Mouse (Mus musculus) layer of hippocampus, adult 18-20 months (tissue): ENCODE measurements at regions not wholly inside any gene's neighbourhood (a gene's known extent, or its start where the extent isn't known, plus 50 kb on each side); places are given as distances from the start of the nearest gene placed in this dataset.
"Not testable (repeated sequence)": the region's sequence is repeated elsewhere in the genome, so short reads cannot be mapped to it uniquely, and the experiment has no call there.

Source experiments
- DNase-seq, 2 experiments: peaks; one replicate each; pipeline ENCODE4 v3.0.0; 2022; ENCODE audit warnings: low spot score in 2 of 2

DNA sequence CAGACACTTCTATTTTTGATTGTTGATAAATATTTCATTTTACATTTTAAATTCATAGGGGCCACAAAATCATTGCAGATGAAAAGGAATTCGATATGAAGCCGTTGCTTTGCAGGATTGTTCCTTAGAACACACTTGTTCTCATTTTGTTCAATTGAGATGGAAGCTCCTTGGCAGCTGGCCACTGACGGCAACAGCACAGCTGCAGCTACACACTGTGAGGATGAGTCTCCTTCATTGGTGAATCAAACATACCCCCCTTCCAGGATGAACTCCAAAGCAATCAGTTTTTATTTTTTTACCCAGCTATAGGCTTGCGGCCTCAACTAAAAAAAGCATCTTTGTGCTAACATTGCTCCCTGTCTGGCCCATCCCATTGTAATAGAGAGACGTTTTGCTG is 475.1 kb downstream of the Tbl1xr1 start:
- DNase-seq, result peak; percentile 52 to 59

DNA sequence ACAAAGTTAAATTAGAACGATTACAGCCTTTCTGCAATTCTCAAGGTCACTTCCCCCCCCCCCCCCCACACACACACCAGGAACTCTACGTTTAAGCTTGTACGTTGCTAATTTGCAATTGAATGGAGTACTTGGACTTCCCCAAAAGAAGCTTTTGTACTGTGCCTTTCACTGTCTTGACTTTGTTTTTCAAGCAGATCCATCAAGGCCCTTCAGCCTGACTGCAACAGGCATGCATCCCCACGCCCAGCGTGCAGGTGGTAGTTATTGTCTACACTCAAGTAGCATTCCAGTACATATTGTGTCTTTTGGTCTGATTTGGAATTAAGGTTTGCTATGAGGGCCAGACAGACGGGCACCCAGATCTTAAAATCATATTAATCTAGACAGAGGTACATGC is 483.1 kb downstream of the Tbl1xr1 start:
- DNase-seq, result no peak

DNA sequence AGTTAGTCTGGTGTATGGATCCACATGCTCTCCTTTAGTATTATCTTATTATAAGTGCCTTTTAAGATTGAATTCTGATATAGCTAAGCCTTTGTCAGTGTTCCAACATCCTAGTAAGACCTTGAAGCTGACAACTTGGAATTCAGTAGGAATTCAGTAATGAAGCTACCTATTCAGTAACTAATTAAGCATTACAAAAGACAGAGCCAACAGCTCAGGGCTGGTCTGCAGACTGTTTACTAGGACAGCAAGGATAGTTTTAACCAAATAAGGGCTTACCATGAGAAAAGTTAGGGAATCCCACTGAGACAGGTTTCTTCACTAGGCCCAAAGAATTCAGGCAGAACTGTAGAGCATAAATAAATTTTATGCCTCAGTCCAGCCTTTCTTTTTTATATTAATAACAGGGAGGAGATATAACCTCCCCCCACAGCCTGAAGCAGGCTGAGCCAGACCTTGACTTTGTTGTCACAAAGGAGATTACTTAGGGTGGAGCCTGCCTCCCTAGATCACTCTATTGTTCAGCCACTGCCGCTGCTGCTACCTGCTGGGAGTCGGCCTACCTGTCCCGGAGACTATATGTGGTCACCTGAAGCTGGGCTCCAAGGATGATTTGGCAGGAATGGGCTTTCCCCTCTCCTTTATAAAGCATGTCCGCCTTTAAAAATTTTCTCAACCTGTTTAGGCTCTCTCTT is 484.2 kb downstream of the Tbl1xr1 start:
- not testable (repeated sequence) for DNase-seq
